Mouse (Mus musculus) ES-Bruce4 (cell line): ENCODE measurements around the gene Zfp653.

Experiments used
- CTCF ChIP-seq: IDR thresholded peaks from one replicate; pipeline ENCODE4 v1.8.1; 2011; ENCODE audit warnings: low read depth, low read length
- EP300 ChIP-seq: IDR thresholded peaks from 2 replicates; pipeline ENCODE4 v1.6.1; 2011; ENCODE audit warnings: low read depth, low read length; ENCODE audit not compliant: insufficient read depth
- POLR2A ChIP-seq: IDR thresholded peaks from one replicate; pipeline ENCODE4 v1.8.1; 2011; ENCODE audit warnings: low read length; ENCODE audit not compliant: insufficient read depth

DNA sequence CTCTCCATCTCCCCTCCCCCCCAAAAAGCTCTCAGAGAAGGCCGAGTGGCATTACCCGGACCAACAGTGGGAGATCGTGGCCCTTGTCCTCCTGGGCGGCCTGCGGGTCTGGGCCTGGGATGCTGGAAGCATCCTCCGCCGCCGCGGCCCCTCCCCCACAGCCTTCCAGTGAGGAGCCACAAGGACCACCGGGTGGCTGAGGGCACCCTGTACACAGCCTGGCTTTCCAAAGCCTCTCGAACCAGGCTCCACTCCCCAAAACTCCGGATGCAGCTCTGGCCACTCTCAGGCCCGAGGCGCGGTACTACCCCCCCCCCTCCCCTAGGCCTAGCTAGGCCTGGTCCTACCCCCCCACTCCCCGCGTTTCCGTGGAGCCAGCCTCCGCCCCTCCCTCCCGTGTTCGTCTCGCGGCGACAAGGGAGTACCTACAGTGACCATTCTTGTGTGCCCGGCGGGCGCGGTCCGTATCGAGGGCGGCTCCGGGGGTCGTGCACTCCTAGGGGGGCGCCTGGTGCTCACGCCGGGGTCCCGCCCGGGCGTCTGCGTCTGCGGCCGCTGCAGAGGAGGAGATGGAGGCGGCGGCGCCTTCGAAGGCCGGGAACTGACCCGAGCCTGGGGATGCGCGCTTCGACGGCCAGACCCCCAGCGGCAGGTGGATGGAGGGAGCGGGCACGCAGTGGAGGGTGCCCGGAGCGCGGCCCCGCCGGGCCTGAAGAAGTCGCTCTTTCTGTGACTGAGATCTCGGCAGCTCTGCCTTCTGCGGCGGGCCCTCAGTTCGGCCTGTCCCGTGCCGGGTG is 19.8 kb downstream of the Zfp653 start:
- TF ChIP-seq CTCF (no peak), POLR2A (no peak), EP300 (no peak)
